Mouse (Mus musculus): ENCODE results near the gene Olfr575.

Gene Olfr575

DNA sequence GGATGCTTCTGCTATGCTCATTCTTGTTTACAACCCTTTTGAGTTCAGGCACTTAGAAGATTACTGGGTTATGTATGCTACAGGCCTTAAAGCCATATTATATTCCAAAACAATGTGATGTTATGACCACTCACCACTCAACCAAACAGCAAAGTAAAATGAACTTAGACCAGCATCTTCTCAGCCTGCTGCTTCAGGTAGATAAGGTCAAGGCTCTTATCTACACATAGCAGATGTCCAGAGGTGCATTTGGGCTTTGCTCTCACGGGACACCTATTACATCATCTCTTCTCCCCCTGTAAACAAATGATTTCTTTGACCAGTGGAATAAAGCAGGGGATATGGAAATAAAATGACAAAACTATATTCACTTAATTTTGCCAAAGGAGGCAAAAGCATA lies at the start of gene Olfr575:
Gene Olfr575, minus strand, starts transcription at position 183 of the 400 bp plus-strand sequence.
- DNase-seq (ENCODE audit: low spot score), result no peak

DNA sequence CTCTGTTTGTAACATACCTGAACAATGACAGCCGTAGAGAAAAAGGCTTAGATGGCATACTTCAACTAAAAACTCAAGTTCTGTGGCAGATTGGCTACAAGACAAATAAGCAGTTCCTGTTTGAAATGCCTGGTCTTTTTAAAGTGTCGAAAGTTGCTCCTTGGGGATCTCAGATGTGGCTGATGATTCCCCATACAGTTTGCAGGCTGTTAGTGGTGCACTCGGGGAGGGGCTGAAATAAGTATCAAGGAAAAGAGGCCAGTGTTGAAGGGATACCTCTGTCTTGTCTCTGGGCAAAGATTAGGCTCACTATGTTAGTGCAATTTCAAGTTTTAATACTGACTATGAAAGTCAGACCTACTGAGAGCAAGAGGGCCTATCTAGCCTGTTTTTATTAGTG lies 30.6 kb upstream of the Olfr575 start, which contains the start of gene Olfr578:
Gene Olfr578, minus strand, starts transcription at position 101 of the 400 bp plus-strand sequence.
- no peak for DNase-seq (ENCODE audit: low spot score)

DNA sequence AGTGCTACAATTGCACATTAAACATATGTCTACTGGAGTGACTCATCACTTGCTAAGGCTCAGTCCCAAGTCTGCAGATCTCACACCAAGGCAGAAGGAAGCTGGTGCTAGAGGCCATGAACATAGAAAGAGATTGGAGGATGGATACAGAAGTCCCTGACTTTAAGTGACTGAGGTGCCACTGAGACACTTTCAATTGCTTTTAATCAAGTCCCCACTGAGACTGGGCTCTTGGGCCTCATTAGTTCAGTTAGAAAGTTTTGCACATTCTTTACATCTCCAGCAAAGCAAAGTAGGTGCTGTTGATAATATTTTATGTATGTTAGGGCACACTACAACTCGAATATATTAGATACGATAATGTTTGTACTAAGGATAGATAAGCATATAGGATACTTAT lies 17.3 kb upstream of the Olfr575 start, which contains the start of gene Olfr577:
Gene Olfr577, minus strand, starts transcription at position 101 of the 400 bp plus-strand sequence.
- DNase-seq (ENCODE audit: low spot score), result no peak

DNA sequence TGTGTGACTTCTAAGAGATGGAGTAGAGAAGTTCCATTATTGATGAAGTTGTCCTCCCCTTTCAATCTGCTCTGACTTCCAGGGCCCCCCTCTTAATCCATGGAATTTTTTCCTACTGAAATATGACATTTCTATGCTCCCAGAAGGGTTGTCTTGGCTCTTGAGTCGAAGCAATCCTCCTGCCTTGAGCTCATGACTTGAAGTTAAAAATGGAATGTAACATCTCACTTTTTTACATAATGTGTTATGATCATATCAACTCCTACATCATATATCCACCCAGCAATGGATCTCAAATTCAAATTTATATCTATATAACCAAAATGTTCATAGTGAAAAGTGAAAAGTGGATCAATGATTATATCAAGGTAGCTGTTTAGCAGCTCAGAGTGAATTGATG lies 15.8 kb upstream of the Olfr575 start:
- no peak for DNase-seq (ENCODE audit: low spot score)

DNA sequence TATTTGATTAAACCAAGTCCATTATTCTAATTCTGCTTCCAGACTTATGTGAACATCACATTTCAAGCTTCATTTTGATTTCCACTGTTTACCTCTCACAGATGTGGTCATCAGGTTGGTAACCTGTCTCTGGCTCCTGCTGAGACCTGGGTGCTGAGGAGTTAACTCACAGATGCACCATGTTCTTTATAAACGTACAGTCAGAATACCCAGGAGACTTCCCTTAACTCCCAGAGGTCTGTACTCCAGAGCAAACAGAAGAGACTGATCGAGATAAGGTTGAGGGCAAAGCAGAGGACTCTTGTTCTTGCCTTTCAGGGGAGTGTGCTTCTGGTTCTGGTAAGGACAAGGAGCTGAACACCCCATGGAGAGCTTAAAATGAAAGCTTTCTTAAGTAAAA lies 3.8 kb upstream of the Olfr575 start, which contains the start of gene Olfr576:
Gene Olfr576, plus strand, starts transcription at position 301 of the 400 bp plus-strand sequence.
- DNase-seq (ENCODE audit: low spot score), result no peak

DNA sequence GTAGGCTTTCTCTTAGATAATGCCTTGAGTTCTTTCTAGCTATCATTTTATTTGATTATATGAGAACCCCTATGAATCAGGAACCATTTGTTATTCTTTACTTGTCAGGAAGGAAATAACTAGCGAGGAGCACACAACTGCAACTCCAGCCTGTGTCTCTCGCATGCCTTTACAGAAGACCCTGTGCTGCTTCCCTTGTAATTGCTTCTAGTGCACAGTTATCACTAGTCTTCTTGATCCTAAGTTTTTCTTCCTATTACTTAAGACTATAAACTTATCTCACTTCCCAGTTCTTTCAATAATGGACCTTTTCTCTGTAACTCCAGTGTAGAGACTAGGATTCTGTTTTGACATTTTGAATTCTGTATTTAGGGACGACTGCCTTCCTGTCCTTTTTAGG lies 438 bp downstream of the Olfr575 start:
- DNase-seq (ENCODE audit: low spot score), result no peak

DNA sequence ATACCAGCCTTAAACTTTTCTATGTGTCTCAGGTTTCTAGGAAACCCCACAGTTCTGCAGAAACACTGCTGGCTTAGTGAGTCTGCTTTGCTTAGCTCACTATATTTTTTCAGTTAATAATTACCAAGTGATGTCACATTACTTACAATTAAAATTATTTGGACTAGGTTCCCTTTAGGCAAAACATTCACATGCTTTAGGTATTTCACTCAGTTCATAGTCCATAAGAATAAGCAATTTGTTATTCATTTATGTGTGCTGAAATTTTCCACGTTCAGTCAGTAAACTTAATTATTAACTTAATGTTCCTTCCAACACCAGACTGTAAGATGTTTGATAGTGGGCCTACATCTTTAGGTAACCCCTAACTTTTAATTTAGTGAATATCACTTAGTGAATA lies 7.8 kb downstream of the Olfr575 start:
- no peak for DNase-seq (ENCODE audit: low spot score)

DNA sequence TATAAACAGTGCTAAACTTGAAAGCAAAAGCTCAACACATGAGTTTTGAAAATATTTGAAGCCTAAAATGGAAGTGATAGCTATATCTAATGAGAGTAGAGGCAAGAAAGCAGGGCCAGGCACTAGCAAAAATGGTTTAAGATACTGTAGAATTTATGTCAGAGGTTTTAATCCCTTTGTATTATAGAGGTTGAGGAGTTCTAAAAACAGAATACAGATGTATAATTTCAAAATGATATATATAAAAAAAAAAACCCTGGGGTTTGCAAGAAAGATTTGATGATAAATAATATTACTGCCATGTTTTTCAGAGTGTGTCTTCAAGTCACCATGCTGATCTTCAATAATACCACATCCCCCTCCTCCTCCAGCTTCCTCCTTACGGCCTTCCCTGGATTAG lies 10.4 kb downstream of the Olfr575 start, which contains the start of gene Olfr574:
Gene Olfr574, plus strand, starts transcription at position 301 of the 400 bp plus-strand sequence.
- DNase-seq (ENCODE audit: low spot score), result no peak

DNA sequence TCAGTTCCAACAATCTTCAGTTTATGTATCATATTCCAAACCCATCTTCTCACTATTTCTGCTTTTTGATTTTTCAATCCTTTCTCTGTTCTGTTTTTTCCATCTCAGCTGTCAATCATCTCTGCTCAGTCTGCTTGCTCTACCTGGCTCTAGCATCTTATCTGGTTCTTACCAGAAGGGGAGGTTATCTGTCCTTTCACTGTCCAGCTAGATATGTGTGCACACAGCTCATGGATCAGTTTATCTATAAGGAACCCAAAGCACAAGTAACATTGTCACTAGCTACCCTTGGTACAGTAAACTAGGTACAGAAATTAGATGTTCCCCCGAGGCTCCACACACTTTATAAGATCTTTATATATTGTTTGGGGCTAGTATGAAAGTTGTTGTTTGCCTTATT lies 15.2 kb downstream of the Olfr575 start:
- DNase-seq (ENCODE audit: low spot score), result no peak

DNA sequence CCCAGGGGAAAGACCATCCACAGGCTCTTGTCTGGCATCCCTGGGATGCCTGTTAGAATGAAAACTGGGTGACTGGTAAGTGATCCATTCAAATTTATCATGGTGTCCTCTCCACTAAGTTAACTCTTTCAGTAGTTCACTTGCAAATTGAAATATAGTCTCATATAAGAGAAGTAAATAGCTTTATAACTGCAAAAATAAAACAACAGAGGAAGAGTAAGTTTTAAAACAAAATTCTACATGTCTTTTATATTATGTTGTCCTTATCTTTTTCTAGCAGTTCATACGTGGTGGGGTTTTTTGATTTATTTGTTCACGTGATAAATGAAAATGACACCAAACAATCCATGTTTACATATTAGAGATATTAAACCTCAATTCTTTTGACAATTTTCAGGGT lies 16.1 kb downstream of the Olfr575 start, which contains the start of gene Olfr573-ps1:
Gene Olfr573-ps1, minus strand, starts transcription at position 101 of the 400 bp plus-strand sequence.
- no peak for DNase-seq (ENCODE audit: low spot score)

DNA sequence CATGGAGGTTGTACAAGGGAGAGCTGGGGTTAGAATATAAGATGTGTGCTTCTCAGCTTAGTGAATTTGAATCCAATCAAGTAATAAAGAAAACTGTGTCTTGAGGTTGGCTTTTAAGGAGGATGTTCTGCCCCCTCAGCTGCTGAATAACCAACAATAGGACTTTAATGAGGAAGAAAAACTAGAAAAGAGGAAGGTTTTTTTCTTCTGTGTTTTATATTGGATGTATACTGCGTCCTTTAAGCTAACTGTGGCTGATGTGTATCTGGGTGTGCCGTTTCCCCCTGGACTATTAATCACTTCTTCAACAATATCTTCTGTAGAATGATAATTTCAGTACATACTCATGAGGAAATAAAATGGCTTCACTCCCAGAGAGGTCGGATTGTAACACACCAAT lies 31.5 kb downstream of the Olfr575 start:
- DNase-seq (ENCODE audit: low spot score), result no peak

DNA sequence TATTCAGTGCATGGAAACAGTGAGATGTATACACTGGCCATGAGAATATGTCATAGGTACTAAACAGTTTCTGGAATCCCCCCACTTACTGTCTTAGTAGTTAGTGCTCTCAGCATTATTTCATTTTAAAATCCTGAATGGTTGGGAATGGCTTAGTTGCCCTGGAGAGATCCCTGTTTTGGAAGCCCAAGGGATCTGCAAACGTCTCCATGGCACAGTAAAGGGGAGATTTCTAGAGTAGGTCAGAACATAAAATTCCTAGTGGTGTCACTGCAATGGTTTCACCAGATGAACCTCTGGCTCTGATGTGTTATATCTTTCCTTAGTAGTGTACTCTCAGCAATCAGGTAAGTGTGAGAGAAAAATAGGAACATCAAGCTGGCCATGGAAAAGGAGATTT lies 34.5 kb downstream of the Olfr575 start, which contains the start of gene Olfr572:
Gene Olfr572, plus strand, starts transcription at position 301 of the 400 bp plus-strand sequence.
- DNase-seq (ENCODE audit: low spot score), result no peak

DNA sequence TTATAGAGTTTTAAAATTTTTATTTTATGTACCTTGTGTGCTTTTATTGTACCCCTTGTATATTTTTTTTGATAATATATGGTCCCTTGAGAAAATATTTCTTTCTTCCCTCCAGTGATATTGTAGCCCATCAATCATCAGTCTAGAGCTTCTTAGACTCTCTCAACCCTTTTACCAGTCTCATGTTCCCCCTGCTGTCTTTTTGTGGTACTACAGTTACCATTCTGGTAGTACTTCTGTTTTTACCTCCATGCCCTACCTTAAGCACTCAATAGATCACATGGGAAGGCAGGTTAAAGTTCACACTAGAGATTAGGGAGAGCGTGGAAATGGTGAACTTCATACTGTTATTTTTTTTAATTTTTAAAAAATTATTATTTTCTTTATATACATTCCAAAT lies 38.9 kb downstream of the Olfr575 start:
- peak; percentile 36 for DNase-seq (ENCODE audit: low spot score)

DNA sequence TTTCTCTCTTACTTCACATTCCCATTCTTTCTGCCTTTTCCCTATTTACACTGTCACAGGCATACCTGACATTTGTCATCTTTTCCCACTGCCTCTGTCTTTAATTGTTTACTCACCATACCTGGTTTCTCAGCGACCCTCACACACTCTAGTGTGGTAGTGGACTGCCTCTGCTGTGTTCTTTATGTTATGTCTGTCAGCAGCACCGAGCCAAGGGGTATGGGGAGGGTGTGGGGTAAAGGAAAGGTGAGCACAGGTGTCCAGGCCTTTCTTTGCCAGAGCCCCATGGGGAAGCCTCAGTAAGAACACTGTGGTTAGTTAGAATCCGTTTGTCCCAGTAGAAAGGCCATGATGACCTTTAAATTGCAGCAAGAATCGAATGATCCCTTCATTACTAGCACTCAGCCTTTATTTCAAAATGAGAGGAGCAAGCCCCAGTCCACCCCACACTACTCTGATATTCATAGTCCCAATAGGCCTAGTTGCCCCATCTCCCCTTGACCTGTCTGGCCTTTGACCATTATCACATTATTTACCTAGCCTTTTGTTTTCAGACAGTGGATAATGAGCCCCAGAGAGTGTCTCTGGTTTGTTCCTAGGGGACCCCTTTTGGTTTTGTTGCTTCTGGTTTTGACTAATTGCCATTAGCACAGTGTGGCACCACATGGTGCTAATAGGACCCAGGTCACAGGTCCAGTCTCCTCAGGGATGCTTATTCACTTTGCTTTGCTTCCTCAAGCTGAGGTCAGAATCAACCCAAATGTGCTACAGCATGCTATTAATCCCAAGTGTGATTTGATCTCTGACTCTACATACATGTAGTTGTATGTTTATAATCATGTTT lies 41.3 kb downstream of the Olfr575 start, which contains the start of gene Olfr571:
Gene Olfr571, minus strand, starts transcription at position 505 of the 844 bp plus-strand sequence.
- DNase-seq (ENCODE audit: low spot score), result no peak

DNA sequence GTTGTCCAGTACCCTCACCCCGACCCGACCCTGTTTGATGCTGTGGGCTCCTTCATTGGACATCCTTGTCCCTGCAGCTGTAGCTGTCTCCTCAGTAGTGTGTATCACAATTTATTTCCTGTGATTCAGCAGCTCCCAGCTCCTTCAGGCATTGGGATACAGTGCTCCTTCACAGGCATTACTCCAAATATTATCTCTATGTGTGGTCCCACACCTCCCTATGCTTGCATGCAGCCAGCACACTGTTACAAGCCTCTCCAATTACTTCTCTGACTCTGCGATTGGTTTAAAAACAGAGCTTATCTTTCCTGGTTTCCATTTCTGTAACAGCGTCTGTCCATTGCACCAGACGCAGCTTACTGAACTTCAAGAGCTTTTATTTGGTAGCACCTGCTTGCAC lies 42.2 kb downstream of the Olfr575 start:
- no peak for DNase-seq (ENCODE audit: low spot score)

DNA sequence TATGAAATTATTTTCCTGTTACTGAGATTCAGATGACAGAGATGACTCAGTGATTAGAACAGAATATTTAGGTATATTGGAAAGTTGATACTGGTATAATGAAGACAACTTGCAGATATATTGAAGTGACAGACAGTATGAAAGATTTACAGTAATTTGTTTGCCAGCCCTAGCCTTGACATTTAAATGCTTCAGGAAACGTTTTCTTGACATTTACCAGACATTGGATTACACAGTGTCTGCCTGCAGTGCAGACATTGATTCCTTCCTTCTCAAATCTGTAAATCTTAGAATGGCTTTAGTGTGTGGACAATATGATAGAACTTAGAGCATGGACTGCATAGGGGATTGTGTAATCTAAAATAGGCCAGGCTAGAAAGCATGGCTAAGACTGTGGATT lies 43.3 kb downstream of the Olfr575 start:
- DNase-seq (ENCODE audit: low spot score), result no peak
